Mouse (Mus musculus) lung, adult 2 months (tissue): ENCODE results near the gene Ammecr1.

Experiments
- CTCF ChIP-seq: fragments of 200-500 bp; IDR thresholded peaks from 2 replicates; pipeline ENCODE4 v1.5.1; 2011; ENCODE audit warnings: mild to moderate bottlenecking, low read length, control low read depth; ENCODE audit not compliant: insufficient read depth
- POLR2A ChIP-seq: fragments of 200-500 bp; IDR thresholded peaks from 2 replicates; pipeline ENCODE4 v1.6.1; 2011; ENCODE audit warnings: low read depth, mild to moderate bottlenecking, control low read depth, low read length, borderline replicate concordance; ENCODE audit errors: extremely low read depth

- TF ChIP-seq CTCF = no peak
- no peak for TF ChIP-seq POLR2A
Measured at GRCm38 (mm10) chrX:142804596-142804995, 161.9 kb downstream of the Ammecr1 start.
